Mouse (Mus musculus): ENCODE data around the gene Npr1. TPM values are rescaled to one million over a fixed set of nuclear protein-coding genes. Genes with fewer than 3 reads are reported as not detected.

The Npr1 gene
- 10 to 100 TPM; 35.4 to 37.8 TPM for total RNA-seq (2021)

- peak; percentile 61 to 64 for DNase-seq
- intact Hi-C loops (cut with DNase I) = loop anchor here (1.0 to 5.0 kb wide), 3 partner anchors 17 to 53 kb away; partner anchors contain the start of gene Ints3
These were observed at the start of gene Npr1 for GRCm38 (mm10) chr3:90465686-90466310. Gene Npr1 (minus strand): TSS chr3:90465866.

- intact Hi-C loops (cut with DNase I) = no loop called here
- DNase-seq = peak; percentile 46 to 47
These were observed 49.6 kb upstream of the Npr1 start for GRCm38 (mm10) chr3:90515242-90515641.

GRCm38 (mm10) chr3:90514691-90515090, 49.0 kb upstream of the Npr1 start:
- peak; percentile 84 for DNase-seq
- intact Hi-C loops (cut with DNase I) = no loop called here

- intact Hi-C loops (cut with DNase I) = no loop called here
- peak; percentile 83 to 87 for DNase-seq
These were observed 48.3 kb upstream of the Npr1 start, which contains the start of the genes S100a1 and S100a13 for GRCm38 (mm10) chr3:90513796-90514590. Gene S100a1 (minus strand): TSS chr3:90514392. Gene S100a13 (plus strand): TSS chr3:90514435.

GRCm38 (mm10) chr3:90512948-90513642, 47.4 kb upstream of the Npr1 start:
- intact Hi-C loops (cut with DNase I) = no loop called here
- DNase-seq = peak in 1 of 2 experiments; percentile 26

GRCm38 (mm10) chr3:90512276-90512675, 46.6 kb upstream of the Npr1 start:
- no peak for DNase-seq
- intact Hi-C loops (cut with DNase I) = no loop called here

- no peak for DNase-seq
- intact Hi-C loops (cut with DNase I) = no loop called here
These were observed 44.1 kb upstream of the Npr1 start for GRCm38 (mm10) chr3:90509747-90510123.

- peak; percentile 100 for DNase-seq
- intact Hi-C loops (cut with DNase I) = no loop called here
These were observed 43.5 kb upstream of the Npr1 start, which contains the start of gene Chtop for GRCm38 (mm10) chr3:90508950-90509746. Gene Chtop (minus strand): TSS chr3:90509498.

GRCm38 (mm10) chr3:90508287-90508949, 42.8 kb upstream of the Npr1 start:
- intact Hi-C loops (cut with DNase I) = no loop called here
- DNase-seq = peak in 1 of 2 experiments; percentile 19

- DNase-seq = no peak
- intact Hi-C loops (cut with DNase I) = no loop called here
These were observed 40.7 kb upstream of the Npr1 start for GRCm38 (mm10) chr3:90506362-90506761.

GRCm38 (mm10) chr3:90505216-90505615, 39.5 kb upstream of the Npr1 start:
- no peak for DNase-seq
- intact Hi-C loops (cut with DNase I) = no loop called here

GRCm38 (mm10) chr3:90503444-90503843, 37.8 kb upstream of the Npr1 start:
- intact Hi-C loops (cut with DNase I) = no loop called here

GRCm38 (mm10) chr3:90497597-90497996, 31.9 kb upstream of the Npr1 start:
- no peak for DNase-seq
- intact Hi-C loops (cut with DNase I) = no loop called here

More at GRCm38 (mm10) chr3:90503444-90503843, 37.8 kb upstream of the Npr1 start:
- no peak for DNase-seq

- intact Hi-C loops (cut with DNase I) = no loop called here
- DNase-seq = no peak
These were observed 30.3 kb upstream of the Npr1 start for GRCm38 (mm10) chr3:90495850-90496525.

GRCm38 (mm10) chr3:90493831-90494540, 28.3 kb upstream of the Npr1 start:
- intact Hi-C loops (cut with DNase I) = loop anchor here (5.0 kb wide), 1 partner anchor 213 kb away; no protein-coding TSS in a partner anchor
- DNase-seq = no peak

GRCm38 (mm10) chr3:90491350-90491749, 25.7 kb upstream of the Npr1 start:
- intact Hi-C loops (cut with DNase I) = loop anchor here (1.0 to 5.0 kb wide), 3 partner anchors 123 to 216 kb away; no protein-coding TSS in a partner anchor

GRCm38 (mm10) chr3:90490696-90491256, 25.1 kb upstream of the Npr1 start, which contains the start of gene Snapin:
Gene Snapin (minus strand): TSS chr3:90491033.
- peak; percentile 98 for DNase-seq
- intact Hi-C loops (cut with DNase I) = loop anchor here (1.0 to 5.0 kb wide), 3 partner anchors 124 to 217 kb away; no protein-coding TSS in a partner anchor

More at GRCm38 (mm10) chr3:90491350-90491749, 25.7 kb upstream of the Npr1 start:
- peak; percentile 45 to 54 for DNase-seq

- no peak for DNase-seq
- intact Hi-C loops (cut with DNase I) = no loop called here
These were observed 22.9 kb upstream of the Npr1 start for GRCm38 (mm10) chr3:90488576-90488975.
